Comparison of ENCODE assay signal across 15 mouse cellular contexts in genomic region chr12:58851677-58852385, GRCm38 (mm10).
DNase-seq lines count a peak whose midpoint lies in the region; ATAC-seq lines count a peak whose summit lies in the region.
"Had no signal": no experiment of that assay in that cellular context is flagged by ENCODE, and none has a peak within 500 bp of the region (broad histone marks: within the 10 kb centered on the region; RNA-seq: fewer than 3 reads in every experiment).

No protein-coding gene starts in this region.

- no peaks in the 10 kb centered on the region for H3K9me3 ChIP-seq in hindbrain, embryonic 11.5 days (ENCODE audit: control insufficient read depth, low read length)
- 0 out of 2 replicates have a peak, but pooled peaks cover 5% of the 10 kb centered on the region for H3K9me3 ChIP-seq in hindbrain, embryonic 14.5 days (ENCODE audit: control insufficient read depth, low read length)
- H3K9me3 ChIP-seq: limb, embryonic 12.5 days; stomach, embryonic 15.5 days had no signal

- H3K27me3 ChIP-seq in hindbrain, embryonic 11.5 days (ENCODE audit: control insufficient read depth, insufficient read depth, low read length), result no peaks in the 10 kb centered on the region
- no peaks in the 10 kb centered on the region for H3K27me3 ChIP-seq in hindbrain, embryonic 14.5 days (ENCODE audit: control insufficient read depth, insufficient read depth, low read length)
- H3K27me3 ChIP-seq: CH12.LX; embryonic facial prominence, embryonic 13.5 days; limb, embryonic 12.5 days; stomach, embryonic 15.5 days had no signal

- H3K4me3 ChIP-seq in hindbrain, embryonic 11.5 days (ENCODE audit: low read depth, low read length), result no peak overlapping the region
- H3K4me3 ChIP-seq in hindbrain, embryonic 14.5 days (replicated peaks; ENCODE audit: low read length), result no peak overlapping the region
- H3K4me3 ChIP-seq: embryonic facial prominence, embryonic 13.5 days; limb, embryonic 12.5 days; stomach, embryonic 15.5 days had no signal

- 0 out of 2 replicates have a peak, but pooled peaks have one; percentile 33 for ATAC-seq in hindbrain, embryonic 11.5 days (ENCODE audit: low FRiP score)
- no peak for ATAC-seq in hindbrain, embryonic 14.5 days (ENCODE audit: low FRiP score)

- H3K4me2 ChIP-seq in hindbrain, embryonic 11.5 days (replicated peaks; ENCODE audit: low read depth, low read length), result no peak overlapping the region
- no peak overlapping the region for H3K4me2 ChIP-seq in hindbrain, embryonic 14.5 days (replicated peaks)
- H3K4me2 ChIP-seq: embryonic facial prominence, embryonic 13.5 days; limb, embryonic 12.5 days; stomach, embryonic 15.5 days had no signal

- no peaks in the 10 kb centered on the region for H3K36me3 ChIP-seq in hindbrain, embryonic 11.5 days (ENCODE audit: control insufficient read depth, insufficient read depth, low read length)
- no peaks in the 10 kb centered on the region for H3K36me3 ChIP-seq in hindbrain, embryonic 14.5 days (replicated peaks; ENCODE audit: control insufficient read depth, insufficient read depth)
- H3K36me3 ChIP-seq: embryonic facial prominence, embryonic 13.5 days; limb, embryonic 12.5 days; stomach, embryonic 15.5 days had no signal

- H3K9ac ChIP-seq in hindbrain, embryonic 11.5 days (ENCODE audit: low read depth, low read length), result no peak overlapping the region
- no peak overlapping the region for H3K9ac ChIP-seq in hindbrain, embryonic 14.5 days
- H3K9ac ChIP-seq: embryonic facial prominence, embryonic 13.5 days; limb, embryonic 12.5 days; stomach, embryonic 15.5 days had no signal

- DNase-seq in hindbrain, embryonic 11.5 days (ENCODE audit: low spot score), result no peak
- no peak for DNase-seq in hindbrain, embryonic 14.5 days (ENCODE audit: low spot score)
- DNase-seq in 3134 (ENCODE audit: extremely low read depth, insufficient read length, low spot score), result peak; percentile 21
- peak; percentile 85 for DNase-seq in Muller cell, postnatal 12 days (ENCODE audit: inconsistent ontology term)
- peak; percentile 74 to 75 for DNase-seq in cerebellum, postnatal 10 days
- DNase-seq in urinary bladder, adult 18-20 months (ENCODE audit: low spot score in 2 of 2), result no peak
- no peak for DNase-seq in testis, postnatal 10 days (ENCODE audit: low spot score)
- DNase-seq: adrenal gland, postnatal 14 days; kidney, adult 9 months; right cerebral cortex, postnatal 14 days; thymus, postnatal 25 days had no signal

- H3K27ac ChIP-seq in hindbrain, embryonic 11.5 days (ENCODE audit: low read depth, low read length), result no peak overlapping the region
- no peak overlapping the region for H3K27ac ChIP-seq in hindbrain, embryonic 14.5 days
- H3K27ac ChIP-seq: embryonic facial prominence, embryonic 13.5 days; limb, embryonic 12.5 days; stomach, embryonic 15.5 days had no signal

- WGBS in hindbrain, embryonic 11.5 days, result 83% methylated on average over 6 of the region's 6 CpGs
- WGBS in hindbrain, embryonic 14.5 days, result 72% methylated on average over 6 of the region's 6 CpGs

- no peaks in the 10 kb centered on the region for H3K4me1 ChIP-seq in hindbrain, embryonic 11.5 days (replicated peaks; ENCODE audit: control insufficient read depth, insufficient read depth, low read length)
- no peaks in the 10 kb centered on the region for H3K4me1 ChIP-seq in hindbrain, embryonic 14.5 days (replicated peaks; ENCODE audit: control insufficient read depth, insufficient read depth, low read length)
- H3K4me1 ChIP-seq: embryonic facial prominence, embryonic 13.5 days; limb, embryonic 12.5 days; stomach, embryonic 15.5 days had no signal

Comparison
In these comparisons a context has a peak if more than half of its experiments do, and no peak if none do; other contexts are left out.
1. DNase-seq: peak in 3134 (single experiment), Muller cell, postnatal 12 days (single experiment) and cerebellum, postnatal 10 days (2 of 2); none in hindbrain, embryonic 11.5 days (single experiment), hindbrain, embryonic 14.5 days (single experiment), urinary bladder, adult 18-20 months (0 of 2) and testis, postnatal 10 days (single experiment).